ENCODE assay signal across 16 mouse cellular contexts in genomic region chr2:32047323-32047722, GRCm38 (mm10). TPM values are rescaled to one million over a fixed set of nuclear protein-coding genes. Genes with fewer than 3 reads are reported as not detected.
DNase-seq lines count a peak whose midpoint lies in the region; ATAC-seq and TF ChIP-seq lines count a peak whose summit lies in the region.
"Had no signal": no experiment of that assay in that cellular context is flagged by ENCODE, and none has a peak within 500 bp of the region (broad histone marks: within the 10 kb centered on the region; RNA-seq: fewer than 3 reads in every experiment).

No protein-coding gene starts in this region.

- no peaks in the 10 kb centered on the region for H3K27me3 ChIP-seq in heart, embryonic 10.5 days (ENCODE audit: insufficient read depth, poor library complexity, severe bottlenecking)
- H3K27me3 ChIP-seq in spleen, adult 2 months (ENCODE audit: control insufficient read depth, insufficient read depth, low read length): no peaks in the 10 kb centered on the region
- H3K27me3 ChIP-seq in forebrain, embryonic 14.5 days (replicated peaks; ENCODE audit: control insufficient read depth, insufficient read depth, low read length): no peaks in the 10 kb centered on the region
- H3K27me3 ChIP-seq in forebrain, postnatal 0 days (ENCODE audit: insufficient read depth, low read length): no peaks in the 10 kb centered on the region
- H3K27me3 ChIP-seq: embryonic facial prominence, embryonic 12.5 days; intestine, embryonic 15.5 days; limb, embryonic 15.5 days; lung, embryonic 15.5 days had no signal

- H3K36me3 ChIP-seq in heart, embryonic 10.5 days: peaks cover 90% of the 10 kb centered on the region
- peaks cover 26% of the 10 kb centered on the region for H3K36me3 ChIP-seq in spleen, adult 2 months (ENCODE audit: control insufficient read depth, insufficient read depth, low read length)
- peaks cover 89% of the 10 kb centered on the region for H3K36me3 ChIP-seq in forebrain, embryonic 14.5 days (ENCODE audit: control insufficient read depth, insufficient read depth, low read length)
- H3K36me3 ChIP-seq in forebrain, postnatal 0 days (ENCODE audit: insufficient read depth): peaks cover 78% of the 10 kb centered on the region

- DNase-seq in heart, embryonic 10.5 days (ENCODE audit: low spot score): no peak
- DNase-seq in heart, adult 9 months (ENCODE audit: low spot score in 2 of 2): no peak
- no peak for DNase-seq in spleen, adult 2 months (ENCODE audit: low read depth in 1 of 2, low spot score in 2 of 2)
- no peak for DNase-seq in spleen, adult 18-20 months
- no peak for DNase-seq in adipocyte (ENCODE audit: low spot score)
- DNase-seq in forebrain, embryonic 14.5 days (ENCODE audit: low spot score): no peak
- no peak for DNase-seq in forebrain, postnatal 0 days
- DNase-seq: right cerebral cortex, postnatal 25 days had no signal

- H3K9me3 ChIP-seq in heart, embryonic 10.5 days: no peaks in the 10 kb centered on the region
- no peaks in the 10 kb centered on the region for H3K9me3 ChIP-seq in forebrain, embryonic 14.5 days (replicated peaks; ENCODE audit: control insufficient read depth, low read length)
- no peaks in the 10 kb centered on the region for H3K9me3 ChIP-seq in forebrain, postnatal 0 days (ENCODE audit: low read length)
- H3K9me3 ChIP-seq: embryonic facial prominence, embryonic 12.5 days; forebrain, embryonic 10.5 days; intestine, embryonic 15.5 days; limb, embryonic 15.5 days; lung, embryonic 15.5 days had no signal

- H3K27ac ChIP-seq in heart, embryonic 10.5 days: peak overlapping the region; percentile 56
- peak overlapping the region; percentile 67 for H3K27ac ChIP-seq in spleen, adult 2 months (ENCODE audit: insufficient read depth, low read length)
- no peak overlapping the region for H3K27ac ChIP-seq in forebrain, embryonic 14.5 days (ENCODE audit: low read depth, low read length)
- no peak overlapping the region for H3K27ac ChIP-seq in forebrain, postnatal 0 days (ENCODE audit: low read depth, low read length)
- H3K27ac ChIP-seq: embryonic facial prominence, embryonic 12.5 days; forebrain, embryonic 10.5 days; intestine, embryonic 15.5 days; limb, embryonic 15.5 days; lung, embryonic 15.5 days had no signal

- H3K4me1 ChIP-seq in heart, embryonic 10.5 days: peaks cover 52% of the 10 kb centered on the region
- H3K4me1 ChIP-seq in spleen, adult 2 months (ENCODE audit: control insufficient read depth, insufficient read depth, insufficient read length): no peaks in the 10 kb centered on the region; the same call in 1 of the 2 replicates
- no peaks in the 10 kb centered on the region for H3K4me1 ChIP-seq in forebrain, embryonic 14.5 days (ENCODE audit: control insufficient read depth, insufficient read depth, low read length)
- no peaks in the 10 kb centered on the region for H3K4me1 ChIP-seq in forebrain, postnatal 0 days (ENCODE audit: insufficient read depth)
- H3K4me1 ChIP-seq: embryonic facial prominence, embryonic 12.5 days; forebrain, embryonic 10.5 days; intestine, embryonic 15.5 days; lung, embryonic 15.5 days had no signal

- ATAC-seq in neutrophil, adult 5-6 weeks (ENCODE audit: extremely low read depth, insufficient number of reproducible peaks, low FRiP score, poor library complexity, severe bottlenecking): 0 out of 2 replicates have a peak, but pooled peaks have one; percentile 13
- no peak for ATAC-seq in forebrain, embryonic 14.5 days
- no peak for ATAC-seq in forebrain, postnatal 0 days
- ATAC-seq: intestine, embryonic 15.5 days had no signal

- TF ChIP-seq POLR2A in spleen, adult 2 months (IDR thresholded peaks at IDR 0.05; ENCODE audit: low read depth, low read length): no peak

- no peak for TF ChIP-seq CTCF in spleen, adult 2 months (IDR thresholded peaks at IDR 0.05; ENCODE audit: extremely low read depth, insufficient read depth, insufficient read length, insufficient replicate concordance)
- no peak for TF ChIP-seq CTCF in forebrain, postnatal 0 days (IDR thresholded peaks at IDR 0.05; ENCODE audit: low read depth)

- H3K4me3 ChIP-seq in heart, embryonic 10.5 days: no peak overlapping the region
- no peak overlapping the region for H3K4me3 ChIP-seq in spleen, adult 2 months (ENCODE audit: extremely low read depth, insufficient read depth, insufficient read length)
- H3K4me3 ChIP-seq in forebrain, embryonic 14.5 days (ENCODE audit: low read depth, low read length): no peak overlapping the region
- H3K4me3 ChIP-seq in forebrain, postnatal 0 days (ENCODE audit: low read depth, low read length): no peak overlapping the region
- H3K4me3 ChIP-seq: embryonic facial prominence, embryonic 12.5 days; forebrain, embryonic 10.5 days; intestine, embryonic 15.5 days; limb, embryonic 15.5 days; lung, embryonic 15.5 days; myocyte had no signal

- H3K9ac ChIP-seq in forebrain, embryonic 14.5 days (ENCODE audit: low read length): no peak overlapping the region
- H3K9ac ChIP-seq in forebrain, postnatal 0 days: no peak overlapping the region
- H3K9ac ChIP-seq: embryonic facial prominence, embryonic 12.5 days; intestine, embryonic 15.5 days; limb, embryonic 15.5 days; lung, embryonic 15.5 days had no signal

- WGBS in heart, embryonic 10.5 days: 89% methylated on average over 10 of the region's 10 CpGs
- WGBS in spleen, adult 2 months: 29% methylated on average over 10 of the region's 10 CpGs
- 76% methylated on average over 10 of the region's 10 CpGs for WGBS in forebrain, embryonic 14.5 days
- 67% methylated on average over 10 of the region's 10 CpGs for WGBS in forebrain, postnatal 0 days

- no peak overlapping the region for H3K4me2 ChIP-seq in forebrain, embryonic 14.5 days (ENCODE audit: low read length)
- no peak overlapping the region for H3K4me2 ChIP-seq in forebrain, postnatal 0 days (ENCODE audit: low read depth)
- H3K4me2 ChIP-seq: embryonic facial prominence, embryonic 12.5 days; intestine, embryonic 15.5 days; limb, embryonic 15.5 days; lung, embryonic 15.5 days had no signal

RNA-seq across cellular contexts. Expression of gene Fam78a, which starts 37.3 kb away (rescaled TPM):
- polyA plus RNA-seq in heart, embryonic 10.5 days (2016; fragmentation: Nextera tagmentation; extraction: Ambion mirVana): 37.7 and 60.1 TPM in 2 replicates
- polyA plus RNA-seq in spleen, adult 2 months (2012; rRNA removed): 33.1 and 48.3 TPM in 2 replicates
- 29.6 and 30.6 TPM in 2 replicates for total RNA-seq in neutrophil, adult 5-6 weeks (2017)
- polyA plus RNA-seq in forebrain, embryonic 14.5 days (2014; fragmentation: Nextera tagmentation; extraction: Ambion mirVana): 0.34 and 0.66 TPM in 2 replicates
- total RNA-seq in forebrain, postnatal 0 days (2014; rRNA removed): 0.38 and 0.62 TPM in 2 replicates
- 0.38 and 0.39 TPM in 2 replicates for polyA plus RNA-seq in forebrain, postnatal 0 days (2015; fragmentation: Nextera tagmentation; extraction: Ambion mirVana)
- polyA plus RNA-seq: C2C12 had no signal

RNA-seq across cellular contexts. Expression of gene Plpp7, which starts 48.0 kb away (rescaled TPM):
- 10.9 and 12.9 TPM in 2 replicates for polyA plus RNA-seq in heart, embryonic 10.5 days (2016; fragmentation: Nextera tagmentation; extraction: Ambion mirVana)
- polyA plus RNA-seq in spleen, adult 2 months (2012; rRNA removed): 2.6 and 4.6 TPM in 2 replicates
- 0.37 TPM in 1 of 2 replicates, not detected in the other for total RNA-seq in neutrophil, adult 5-6 weeks (2017)
- 11.3 and 16.1 TPM in 2 replicates for polyA plus RNA-seq in forebrain, embryonic 14.5 days (2014; fragmentation: Nextera tagmentation; extraction: Ambion mirVana)
- total RNA-seq in forebrain, postnatal 0 days (2014; rRNA removed): 21.5 and 28.6 TPM in 2 replicates
- 23.4 and 24.0 TPM in 2 replicates for polyA plus RNA-seq in forebrain, postnatal 0 days (2015; fragmentation: Nextera tagmentation; extraction: Ambion mirVana)

Comparison
In these comparisons a context has a peak if more than half of its experiments do, and no peak if none do; other contexts are left out.
1. H3K27ac ChIP-seq: peak in heart, embryonic 10.5 days (single experiment) and spleen, adult 2 months (single experiment); none in forebrain, embryonic 14.5 days (single experiment) and forebrain, postnatal 0 days (single experiment).
2. RNA of gene Fam78a, which starts 37.3 kb away (polyA plus RNA-seq): 37.7 to 60.1 TPM in heart, embryonic 10.5 days and 33.1 to 48.3 TPM in spleen, adult 2 months; 0.38 to 0.39 TPM in forebrain, postnatal 0 days and 0.34 to 0.66 TPM in forebrain, embryonic 14.5 days; every median in the first group is over 10 times any median in the second.